Mouse (Mus musculus): ENCODE results near the gene Stxbp5l. TPM values are rescaled to one million over a fixed set of nuclear protein-coding genes. Genes with fewer than 3 reads are reported as not detected.
"Not testable (repeated sequence)": the region's sequence is repeated elsewhere in the genome, so short reads cannot be mapped to it uniquely, and the experiment has no call there.

Stxbp5l gene
- polyA plus RNA-seq, 1 experiment from 2014 or later = not detected

DNA sequence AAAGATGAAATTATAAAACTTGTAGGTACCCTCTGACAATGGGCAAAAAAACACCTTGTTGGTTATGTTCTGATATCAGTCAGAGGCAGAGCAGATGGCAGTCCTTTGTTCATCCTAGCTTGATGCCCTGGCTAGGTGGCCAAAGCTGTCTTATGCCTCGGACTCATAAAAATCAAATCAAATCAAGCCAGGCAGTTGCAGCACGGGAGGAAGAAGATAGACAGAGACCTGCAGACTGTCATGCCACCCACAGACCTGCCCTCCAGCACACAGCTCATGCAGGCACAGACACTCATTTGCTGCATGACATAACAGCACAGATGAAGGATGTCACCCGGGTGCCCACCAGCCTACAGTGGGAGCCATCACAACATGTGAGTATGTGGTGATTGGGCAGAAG is 29.1 kb downstream of the Stxbp5l start:
- H3K4me3 ChIP-seq (ENCODE audit: inconsistent target) = no peak overlapping the region
- no peak overlapping the region for H3K27ac ChIP-seq
- no peaks in the 10 kb centered on the region for H3K36me3 ChIP-seq (ENCODE audit: inconsistent target)
- 86% methylated on average over 3 of the region's 3 CpGs for WGBS (ENCODE audit: missing documents)
- no peaks in the 10 kb centered on the region for H3K79me2 ChIP-seq (ENCODE audit: inconsistent target)

DNA sequence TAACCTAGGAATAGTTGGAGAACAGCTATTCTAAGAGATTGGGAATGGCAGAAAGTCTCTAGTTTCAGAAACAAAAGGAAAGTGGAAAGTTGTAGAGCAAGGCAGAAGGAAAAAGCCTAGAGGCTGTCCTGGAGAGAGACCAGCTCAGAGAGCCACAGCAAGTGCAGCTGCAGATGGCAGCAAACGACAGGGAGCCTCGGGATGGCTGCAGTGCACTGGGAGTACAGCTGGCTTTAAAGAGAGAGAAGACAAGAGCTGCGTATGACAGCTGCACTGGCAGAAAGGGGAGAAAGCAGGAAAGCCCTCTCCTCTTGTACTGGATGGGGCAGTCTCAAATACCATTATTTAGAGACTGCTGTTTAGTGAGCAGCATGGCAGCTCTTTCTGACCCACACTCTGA is 37.7 kb downstream of the Stxbp5l start:
- 26% methylated on average over 3 of the region's 3 CpGs for WGBS (ENCODE audit: missing documents)
- Histone ChIP-seq H3K4me3 (ENCODE audit: inconsistent target) (no peak overlapping the region), H3K27ac (no peak overlapping the region), H3K36me3 (ENCODE audit: inconsistent target) (no peaks in the 10 kb centered on the region), H3K79me2 (ENCODE audit: inconsistent target) (no peaks in the 10 kb centered on the region)

DNA sequence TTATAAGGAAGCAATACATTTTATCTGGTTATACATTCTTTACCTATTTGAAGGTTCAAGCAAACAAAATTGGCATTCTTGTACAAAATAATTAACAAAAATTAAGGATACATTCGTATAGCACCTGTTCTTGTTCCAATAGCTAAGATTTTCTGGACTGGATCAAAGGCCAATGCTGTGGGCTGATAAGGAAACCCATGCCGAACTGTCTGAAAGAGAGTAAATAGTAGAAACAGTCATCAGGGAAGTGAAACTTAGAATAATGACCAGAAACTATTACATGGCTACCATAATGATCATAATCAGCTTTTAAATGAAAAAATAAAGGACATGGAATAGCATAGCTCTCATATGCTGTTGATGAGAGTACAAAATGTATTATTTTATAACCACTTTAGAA is 39.8 kb downstream of the Stxbp5l start:
- Histone ChIP-seq H3K36me3 (ENCODE audit: inconsistent target) (no peaks in the 10 kb centered on the region), H3K4me3 (ENCODE audit: inconsistent target) (no peak overlapping the region), H3K27ac (no peak overlapping the region), H3K79me2 (ENCODE audit: inconsistent target) (no peaks in the 10 kb centered on the region)
- 63% methylated on average over 2 of the region's 2 CpGs for WGBS (ENCODE audit: missing documents)

DNA sequence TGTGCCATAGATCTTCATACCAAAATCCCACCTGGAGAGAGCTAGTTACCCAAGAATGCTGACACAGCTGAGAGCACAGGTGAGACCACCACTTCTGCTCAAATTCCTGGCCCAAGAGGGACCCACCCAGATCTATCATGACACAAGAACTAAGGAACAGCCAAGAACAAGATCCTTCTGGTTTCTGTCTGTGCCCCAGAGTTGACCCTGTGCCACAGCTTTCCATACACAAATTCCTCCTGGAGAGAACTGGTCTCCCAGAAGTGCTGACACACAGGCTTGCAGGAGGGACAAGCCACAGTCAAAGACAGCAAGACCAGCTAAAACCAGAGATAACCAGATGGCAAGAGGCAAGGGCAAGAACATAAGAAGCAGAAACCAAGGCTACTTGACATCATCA is 43.3 kb downstream of the Stxbp5l start:
- H3K4me3 ChIP-seq (ENCODE audit: inconsistent target); H3K79me2 ChIP-seq (ENCODE audit: inconsistent target); H3K27ac ChIP-seq; H3K36me3 ChIP-seq (ENCODE audit: inconsistent target): not testable (repeated sequence)

DNA sequence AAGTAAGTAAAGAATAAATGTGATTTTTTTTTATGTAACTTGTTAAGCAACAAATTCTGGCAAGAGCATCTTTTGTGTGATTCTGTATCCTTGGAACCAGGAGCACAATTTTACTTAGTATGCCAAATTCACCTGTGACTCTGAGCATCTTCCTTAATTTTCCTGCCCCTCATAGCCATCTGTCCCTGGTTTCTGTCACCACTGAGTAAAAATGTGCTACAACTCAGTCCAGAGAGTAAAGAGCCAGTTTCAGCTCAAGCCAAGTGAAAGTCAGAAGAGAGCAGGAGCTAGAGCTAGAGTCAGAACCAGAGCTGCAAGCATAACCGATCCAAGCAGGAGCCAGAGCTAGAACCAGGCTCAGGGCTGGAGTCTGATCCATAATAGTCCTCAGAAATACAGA is 46.6 kb downstream of the Stxbp5l start:
- WGBS (ENCODE audit: missing documents) = 93% methylated on average over 1 of the region's 1 CpGs
- Histone ChIP-seq H3K79me2 (ENCODE audit: inconsistent target) (no peaks in the 10 kb centered on the region), H3K27ac (no peak overlapping the region)

DNA sequence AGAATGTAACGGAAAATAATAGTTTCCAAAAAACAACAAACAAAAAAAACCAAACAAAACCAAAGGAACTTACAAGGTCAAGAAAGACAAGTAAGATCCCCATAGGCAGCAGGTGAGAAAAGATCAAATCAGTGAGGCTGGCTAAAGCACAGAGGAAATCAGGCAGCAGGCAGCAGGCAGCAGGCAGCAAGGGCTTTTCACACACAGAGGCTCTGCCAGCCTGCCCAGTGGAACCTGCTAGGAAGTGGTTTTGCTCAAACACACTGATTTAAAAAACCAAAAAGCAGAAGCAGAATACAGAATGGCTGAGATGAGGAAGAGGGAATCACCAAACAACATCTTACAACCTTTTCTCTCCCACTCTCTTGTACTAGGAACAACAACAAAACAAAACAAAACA is 47.2 kb downstream of the Stxbp5l start:
- H3K79me2 ChIP-seq (ENCODE audit: inconsistent target) = no peaks in the 10 kb centered on the region
- no peak overlapping the region for H3K4me3 ChIP-seq (ENCODE audit: inconsistent target)
- no peaks in the 10 kb centered on the region for H3K36me3 ChIP-seq (ENCODE audit: inconsistent target)
- WGBS (ENCODE audit: missing documents) = 50% methylated on average over 1 of the region's 1 CpGs
- H3K27ac ChIP-seq = no peak overlapping the region

More for the DNA sequence above, 46.6 kb downstream of the Stxbp5l start:
- Histone ChIP-seq H3K36me3 (ENCODE audit: inconsistent target) (no peaks in the 10 kb centered on the region), H3K4me3 (ENCODE audit: inconsistent target) (no peak overlapping the region)

DNA sequence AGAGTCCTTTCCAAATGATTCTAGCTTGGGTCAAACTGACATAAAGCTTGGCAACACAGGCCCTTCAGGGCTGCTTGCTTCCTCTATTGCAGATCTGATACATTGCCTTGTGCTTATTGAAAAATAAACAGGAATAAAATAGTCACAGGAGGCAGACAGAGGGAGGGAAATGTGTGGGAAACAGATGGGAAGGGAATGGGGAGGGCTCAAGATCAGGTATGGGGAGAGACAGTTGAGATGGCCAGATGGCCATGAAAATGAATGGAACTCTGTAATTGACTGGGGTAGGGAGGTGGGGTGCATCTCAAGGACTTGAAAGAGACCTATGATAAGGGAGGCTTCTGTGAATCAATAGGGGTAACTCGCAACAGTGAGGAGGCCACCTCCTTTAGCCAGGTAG is 80.3 kb downstream of the Stxbp5l start:
- WGBS (ENCODE audit: missing documents) = no CpG with 5 or more reads among the region's 1 CpGs
- Histone ChIP-seq H3K4me3 (ENCODE audit: inconsistent target) (no peak overlapping the region), H3K79me2 (ENCODE audit: inconsistent target) (no peaks in the 10 kb centered on the region), H3K27ac (no peak overlapping the region), H3K36me3 (ENCODE audit: inconsistent target) (no peaks in the 10 kb centered on the region)

DNA sequence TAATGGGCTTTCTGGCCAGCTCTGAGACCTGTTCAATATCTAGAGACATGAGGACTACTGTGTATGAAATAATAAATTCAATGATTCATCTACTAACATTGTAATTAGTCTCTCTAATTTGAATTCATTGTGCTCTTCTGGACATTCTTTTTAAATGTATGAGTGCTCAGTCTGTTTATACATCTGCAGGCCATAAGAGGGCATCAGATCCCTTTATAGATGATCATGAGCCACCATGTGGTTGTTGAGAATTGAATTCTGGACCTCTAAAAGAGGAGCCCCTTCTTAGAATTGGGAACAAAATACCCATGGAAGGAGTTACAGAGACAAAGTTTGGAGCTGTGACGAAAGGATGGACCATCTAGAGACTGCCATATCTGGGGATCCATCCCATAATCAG is 92.2 kb downstream of the Stxbp5l start:
- H3K36me3 ChIP-seq (ENCODE audit: inconsistent target) = no peaks in the 10 kb centered on the region
- no peak overlapping the region for H3K27ac ChIP-seq
- no peak overlapping the region for H3K4me3 ChIP-seq (ENCODE audit: inconsistent target)
- no CpG with 5 or more reads among the region's 1 CpGs for WGBS (ENCODE audit: missing documents)
- H3K79me2 ChIP-seq (ENCODE audit: inconsistent target) = no peaks in the 10 kb centered on the region

DNA sequence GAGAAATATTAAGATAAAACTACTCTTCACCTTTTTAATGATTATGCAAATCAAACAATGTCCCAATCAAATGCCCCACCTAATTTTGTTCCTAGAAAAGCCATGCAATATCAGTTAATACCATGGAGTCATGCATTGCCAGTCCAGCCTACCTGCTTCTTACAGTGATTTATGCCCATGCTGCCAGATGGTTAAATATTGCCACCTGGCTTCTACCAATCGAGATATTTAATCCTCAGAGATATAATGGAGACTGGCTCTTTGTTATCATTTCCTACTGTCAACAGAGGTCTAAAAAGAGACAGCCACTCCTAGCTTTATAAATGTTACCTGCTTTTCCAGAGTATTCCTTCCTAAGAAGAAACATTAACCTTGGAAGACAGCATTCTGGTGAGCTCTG is 104.6 kb downstream of the Stxbp5l start:
- Histone ChIP-seq H3K27ac (no peak overlapping the region), H3K4me3 (ENCODE audit: inconsistent target) (no peak overlapping the region), H3K36me3 (ENCODE audit: inconsistent target) (no peaks in the 10 kb centered on the region), H3K79me2 (ENCODE audit: inconsistent target) (no peaks in the 10 kb centered on the region)
- WGBS (ENCODE audit: missing documents) = 44% methylated on average over 1 of the region's 1 CpGs

DNA sequence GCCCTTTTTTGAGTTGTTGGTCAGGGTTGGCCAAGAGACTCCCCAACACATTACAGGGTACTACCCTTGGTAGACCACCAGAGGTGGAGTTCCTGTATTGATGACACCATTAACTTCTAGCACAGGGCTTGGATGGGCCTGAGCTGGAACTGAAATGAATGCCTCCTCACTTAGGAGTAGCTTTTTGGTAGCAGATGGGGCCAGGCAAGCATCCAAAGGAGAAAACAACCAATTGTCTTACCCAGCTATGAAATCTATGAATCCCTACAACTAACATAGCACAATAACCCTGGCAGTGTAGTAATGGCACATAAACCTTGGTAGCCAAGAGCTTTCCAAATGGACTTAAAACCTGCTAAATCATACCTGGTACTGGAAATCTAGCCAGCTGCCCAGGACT is 111.1 kb downstream of the Stxbp5l start:
- H3K79me2 ChIP-seq (ENCODE audit: inconsistent target) = no peaks in the 10 kb centered on the region
- no peaks in the 10 kb centered on the region for H3K36me3 ChIP-seq (ENCODE audit: inconsistent target)
- H3K27ac ChIP-seq = no peak overlapping the region
- H3K4me3 ChIP-seq (ENCODE audit: inconsistent target) = no peak overlapping the region

DNA sequence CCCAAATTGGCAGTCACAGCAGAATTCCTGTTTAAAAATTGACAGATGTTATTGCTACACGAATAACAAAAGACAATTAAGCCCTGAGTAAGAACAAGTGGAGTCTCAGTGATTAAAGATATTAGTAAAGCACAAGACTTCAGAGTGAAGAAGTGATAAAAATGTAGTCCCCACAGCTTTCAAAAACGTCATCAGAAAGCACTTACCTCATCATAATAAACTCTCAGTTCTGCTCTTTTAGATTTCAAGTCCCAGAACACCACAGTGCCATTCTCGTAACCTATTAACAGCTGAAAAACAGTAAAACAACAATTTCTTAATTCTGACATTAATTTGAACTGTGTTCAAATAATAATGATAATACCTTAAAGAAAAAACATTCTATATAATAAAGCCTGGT is 123.1 kb downstream of the Stxbp5l start:
- Histone ChIP-seq H3K36me3 (ENCODE audit: inconsistent target) (no peaks in the 10 kb centered on the region), H3K79me2 (ENCODE audit: inconsistent target) (no peaks in the 10 kb centered on the region), H3K27ac (no peak overlapping the region), H3K4me3 (ENCODE audit: inconsistent target) (no peak overlapping the region)
- 69% methylated on average over 3 of the region's 3 CpGs for WGBS (ENCODE audit: missing documents)

DNA sequence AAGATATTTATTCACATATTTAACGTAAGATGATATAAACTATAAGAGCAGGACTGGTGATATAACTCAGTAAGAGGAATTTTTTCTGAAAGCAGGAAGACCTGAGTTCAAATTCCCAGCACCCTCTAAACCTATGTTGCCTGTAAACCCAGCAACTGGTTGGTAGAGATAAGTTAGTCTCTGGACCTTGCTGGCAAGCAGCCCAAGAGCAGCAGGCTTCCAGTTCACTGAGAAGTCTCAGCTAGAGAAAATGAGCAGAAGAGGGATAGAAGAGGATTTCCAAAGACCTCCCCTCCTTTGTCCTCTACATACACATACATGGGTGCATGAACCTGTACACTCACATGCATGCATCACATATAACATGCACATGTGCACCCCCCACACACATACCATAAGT is 165.6 kb downstream of the Stxbp5l start:
- H3K27ac ChIP-seq = no peak overlapping the region
- no peaks in the 10 kb centered on the region for H3K36me3 ChIP-seq (ENCODE audit: inconsistent target)

DNA sequence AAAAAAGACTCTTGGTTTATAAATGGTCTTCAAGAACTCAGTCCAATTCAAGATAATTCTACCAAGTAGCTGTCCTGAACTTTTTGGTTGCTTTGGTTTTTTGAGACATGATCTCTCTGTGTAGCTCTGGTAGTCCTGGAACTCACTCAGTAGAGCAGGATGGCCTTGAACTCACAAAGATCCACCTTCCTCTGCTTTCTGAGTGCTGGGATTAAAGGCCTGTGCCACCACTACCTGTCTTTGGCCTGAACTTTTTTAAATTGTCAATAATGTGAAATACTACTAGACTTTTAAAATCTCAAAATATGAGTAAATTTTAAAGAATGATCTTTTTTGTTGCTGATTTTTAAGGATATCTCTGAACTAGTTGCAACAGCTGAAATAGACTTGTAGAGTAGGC is 176.0 kb downstream of the Stxbp5l start:
- Histone ChIP-seq H3K27ac (no peak overlapping the region), H3K36me3 (ENCODE audit: inconsistent target) (no peaks in the 10 kb centered on the region), H3K4me3 (ENCODE audit: inconsistent target) (no peak overlapping the region), H3K79me2 (ENCODE audit: inconsistent target) (no peaks in the 10 kb centered on the region)

More for the DNA sequence above, 165.6 kb downstream of the Stxbp5l start:
- H3K4me3 ChIP-seq (ENCODE audit: inconsistent target) = no peak overlapping the region
- WGBS (ENCODE audit: missing documents) = 100% methylated on average over 1 of the region's 1 CpGs
- no peaks in the 10 kb centered on the region for H3K79me2 ChIP-seq (ENCODE audit: inconsistent target)

DNA sequence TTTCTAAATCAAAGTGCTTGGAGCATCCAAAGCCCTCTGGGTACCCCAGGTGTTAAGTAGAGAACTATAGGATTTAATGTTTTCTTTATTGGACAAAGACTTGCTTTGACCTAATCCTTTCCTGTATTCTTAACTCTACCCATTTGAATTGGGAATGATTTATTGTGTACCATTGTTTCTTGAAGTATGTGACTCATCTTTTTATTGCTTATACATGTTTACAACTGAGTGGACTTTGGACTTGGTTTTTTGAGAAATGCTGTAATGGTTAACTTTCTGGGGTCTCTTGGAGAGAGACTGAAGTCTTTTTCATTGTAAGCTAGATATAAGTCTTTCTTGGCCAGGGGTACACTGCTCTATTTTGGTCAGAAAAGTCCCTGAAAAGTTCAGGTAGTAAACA is 190.6 kb downstream of the Stxbp5l start:
- Histone ChIP-seq H3K79me2 (ENCODE audit: inconsistent target) (no peaks in the 10 kb centered on the region), H3K27ac (no peak overlapping the region), H3K4me3 (ENCODE audit: inconsistent target) (no peak overlapping the region), H3K36me3 (ENCODE audit: inconsistent target) (no peaks in the 10 kb centered on the region)

DNA sequence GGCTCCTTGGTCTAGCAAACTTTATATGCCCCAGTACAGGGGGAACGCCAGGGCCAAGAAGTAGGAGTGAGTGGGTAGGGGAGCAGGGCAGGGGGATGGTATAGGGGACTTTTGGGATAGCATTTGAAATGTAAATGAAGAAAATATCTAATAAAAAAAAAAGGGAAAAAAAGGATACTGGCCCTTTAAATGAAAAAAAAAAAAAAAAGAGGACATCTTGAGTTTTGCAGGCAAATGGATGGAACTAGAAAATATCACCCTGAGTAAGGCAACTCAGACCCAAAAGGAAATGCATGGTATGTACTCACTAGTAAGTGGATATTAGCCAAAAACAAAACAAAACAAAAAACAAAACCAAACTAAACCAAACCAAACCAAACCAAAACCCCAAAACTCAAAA is 259.6 kb downstream of the Stxbp5l start:
- WGBS (ENCODE audit: missing documents) = 91% methylated on average over 1 of the region's 1 CpGs
- H3K27ac ChIP-seq; H3K4me3 ChIP-seq (ENCODE audit: inconsistent target); H3K36me3 ChIP-seq (ENCODE audit: inconsistent target); H3K79me2 ChIP-seq (ENCODE audit: inconsistent target): not testable (repeated sequence)

DNA sequence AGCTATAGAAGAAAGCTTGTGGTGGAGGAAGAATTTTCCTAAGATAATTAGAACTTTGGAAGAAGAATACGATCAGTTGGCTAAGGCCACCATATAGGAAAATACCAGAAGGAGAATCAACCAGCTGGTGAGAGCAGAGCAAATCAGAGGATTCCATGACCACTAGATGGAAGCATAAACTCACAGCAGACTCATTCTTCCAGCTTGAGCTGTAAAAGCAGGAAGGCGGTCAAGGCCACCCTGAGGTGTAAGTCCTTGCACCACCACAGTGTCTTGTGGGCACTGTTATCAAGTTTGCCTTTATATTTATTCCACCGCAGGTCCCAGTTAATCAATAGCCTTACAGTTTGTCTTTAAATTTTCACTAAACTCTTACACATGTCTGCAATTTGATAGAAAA is 275.5 kb downstream of the Stxbp5l start:
- 31% methylated on average over 3 of the region's 3 CpGs for WGBS (ENCODE audit: missing documents)
- Histone ChIP-seq H3K36me3 (ENCODE audit: inconsistent target) (no peaks in the 10 kb centered on the region), H3K79me2 (ENCODE audit: inconsistent target) (no peaks in the 10 kb centered on the region), H3K27ac (no peak overlapping the region), H3K4me3 (ENCODE audit: inconsistent target) (no peak overlapping the region)

DNA sequence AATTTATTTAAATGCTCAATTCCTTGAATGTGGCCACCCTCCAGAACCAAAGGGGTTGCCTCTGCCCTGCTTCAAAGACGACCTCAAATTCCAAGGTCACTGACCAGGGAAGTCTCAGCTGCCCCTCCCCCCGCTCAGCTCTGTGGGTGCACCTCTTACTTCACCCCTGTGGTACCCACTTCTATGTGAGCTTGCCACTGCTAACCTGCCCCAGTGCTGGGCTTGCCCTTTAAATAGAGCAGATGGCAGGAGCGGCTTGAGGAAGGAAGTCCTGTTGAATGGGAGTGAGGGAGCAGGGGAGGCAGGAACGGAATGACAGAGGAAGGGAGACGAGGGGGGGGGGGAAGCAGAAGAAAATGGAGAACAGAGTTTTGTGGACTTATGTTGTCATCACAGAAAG is 276.0 kb downstream of the Stxbp5l start:
- no peaks in the 10 kb centered on the region for H3K79me2 ChIP-seq (ENCODE audit: inconsistent target)
- WGBS (ENCODE audit: missing documents) = 12% methylated on average over 5 of the region's 5 CpGs

More for the DNA sequence above, 276.0 kb downstream of the Stxbp5l start:
- Histone ChIP-seq H3K27ac (no peak overlapping the region), H3K36me3 (ENCODE audit: inconsistent target) (no peaks in the 10 kb centered on the region), H3K4me3 (ENCODE audit: inconsistent target) (no peak overlapping the region)
